Mouse (Mus musculus) ES-Bruce4 (cell line): ENCODE results near the gene E330017A01Rik. TPM values are rescaled to one million over a fixed set of nuclear protein-coding genes. Genes with fewer than 3 reads are reported as not detected.
A peak's percentile ranks its signal among the peaks of the same experiment; 100 is the strongest.
"Not testable (repeated sequence)": the region's sequence is repeated elsewhere in the genome, so short reads cannot be mapped to it uniquely, and the experiment has no call there.

ENCODE experiments used
- H3K27ac ChIP-seq: 2 replicates; pipeline ENCODE4 v1.5.1; 2012; ENCODE audit warnings: low read length, inconsistent platforms; ENCODE audit not compliant: insufficient read depth
- H3K27me3 ChIP-seq: 2 replicates; pipeline ENCODE4 v1.6.1; 2012; ENCODE audit warnings: mild to moderate bottlenecking, low read length, inconsistent platforms; ENCODE audit not compliant: control insufficient read depth, poor library complexity, insufficient read depth, severe bottlenecking
- H3K36me3 ChIP-seq: 2 replicates; pipeline ENCODE4 v1.6.1; 2012; ENCODE audit warnings: inconsistent platforms, mild to moderate bottlenecking, low read length, moderate library complexity; ENCODE audit not compliant: control insufficient read depth, poor library complexity, insufficient read depth, severe bottlenecking
- H3K4me1 ChIP-seq: one replicate; pipeline ENCODE4 v1.8.1; 2011; ENCODE audit warnings: low read length; ENCODE audit not compliant: control insufficient read depth, insufficient read depth
- H3K4me3 ChIP-seq: 2 replicates; pipeline ENCODE4 v1.5.1; 2011; ENCODE audit warnings: low read depth, mild to moderate bottlenecking, low read length
- H3K9ac ChIP-seq: 2 replicates; pipeline ENCODE4 v1.6.1; 2012; ENCODE audit warnings: low read depth, mild to moderate bottlenecking, inconsistent platforms; ENCODE audit not compliant: poor library complexity, severe bottlenecking
- H3K9me3 ChIP-seq: replicated peaks from 2 replicates; pipeline ENCODE4 v1.6.1; 2012; ENCODE audit warnings: mild to moderate bottlenecking, low read length, inconsistent platforms; ENCODE audit not compliant: control insufficient read depth, poor library complexity, insufficient read depth, severe bottlenecking
- CTCF ChIP-seq: IDR thresholded peaks from one replicate; pipeline ENCODE4 v1.8.1; 2011; ENCODE audit warnings: low read depth, low read length
- EP300 ChIP-seq: IDR thresholded peaks from 2 replicates; pipeline ENCODE4 v1.6.1; 2011; ENCODE audit warnings: low read depth, low read length; ENCODE audit not compliant: insufficient read depth
- POLR2A ChIP-seq: IDR thresholded peaks from one replicate; pipeline ENCODE4 v1.8.1; 2011; ENCODE audit warnings: low read length; ENCODE audit not compliant: insufficient read depth
- polyA plus RNA-seq: library from polyadenylated mRNA; stranded (reverse); fragments of >200 nt; gene quantifications from 2 replicates; pipeline ENCODE4 v1.2.4, GENCODE M21; 2011; ENCODE audit warnings: low read depth; ENCODE audit not compliant: missing spikeins, insufficient read depth, insufficient read length

Gene E330017A01Rik
- polyA plus RNA-seq, 1 experiment: not detected

- Histone ChIP-seq H3K4me3 (no peak overlapping the region), H3K27ac (no peak overlapping the region), H3K9ac (no peak overlapping the region), H3K36me3 (peaks cover 17% of the 10 kb centered on the region), H3K27me3 (no peaks in the 10 kb centered on the region), H3K4me1 (no peaks in the 10 kb centered on the region), H3K9me3 (no peaks in the 10 kb centered on the region)
- TF ChIP-seq POLR2A (no peak), CTCF (no peak), EP300 (no peak)
These were observed 33.9 kb upstream of the E330017A01Rik start for GRCm38 (mm10) chr16:58672396-58672795.

GRCm38 (mm10) chr16:58671212-58671985 is 32.9 kb upstream of the E330017A01Rik start:
- H3K27ac ChIP-seq: no peak overlapping the region
- H3K36me3 ChIP-seq: peaks cover 16% of the 10 kb centered on the region
- H3K9me3 ChIP-seq: no peaks in the 10 kb centered on the region
- peak overlapping the region; percentile 78 for H3K9ac ChIP-seq
- TF ChIP-seq POLR2A: no peak
- TF ChIP-seq EP300: no peak
- TF ChIP-seq CTCF: no peak
- H3K4me3 ChIP-seq: no peak overlapping the region
- H3K27me3 ChIP-seq: no peaks in the 10 kb centered on the region
- no peaks in the 10 kb centered on the region for H3K4me1 ChIP-seq

- Histone ChIP-seq H3K9ac (peak overlapping the region; percentile 78), H3K36me3 (peaks cover 16% of the 10 kb centered on the region), H3K4me1 (no peaks in the 10 kb centered on the region), H3K9me3 (no peaks in the 10 kb centered on the region), H3K27ac (no peak overlapping the region), H3K4me3 (peak overlapping the region; percentile 94), H3K27me3 (no peaks in the 10 kb centered on the region)
- TF ChIP-seq CTCF (no peak), POLR2A (no peak), EP300 (no peak)
These were observed 32.1 kb upstream of the E330017A01Rik start for GRCm38 (mm10) chr16:58670643-58671042.

DNA sequence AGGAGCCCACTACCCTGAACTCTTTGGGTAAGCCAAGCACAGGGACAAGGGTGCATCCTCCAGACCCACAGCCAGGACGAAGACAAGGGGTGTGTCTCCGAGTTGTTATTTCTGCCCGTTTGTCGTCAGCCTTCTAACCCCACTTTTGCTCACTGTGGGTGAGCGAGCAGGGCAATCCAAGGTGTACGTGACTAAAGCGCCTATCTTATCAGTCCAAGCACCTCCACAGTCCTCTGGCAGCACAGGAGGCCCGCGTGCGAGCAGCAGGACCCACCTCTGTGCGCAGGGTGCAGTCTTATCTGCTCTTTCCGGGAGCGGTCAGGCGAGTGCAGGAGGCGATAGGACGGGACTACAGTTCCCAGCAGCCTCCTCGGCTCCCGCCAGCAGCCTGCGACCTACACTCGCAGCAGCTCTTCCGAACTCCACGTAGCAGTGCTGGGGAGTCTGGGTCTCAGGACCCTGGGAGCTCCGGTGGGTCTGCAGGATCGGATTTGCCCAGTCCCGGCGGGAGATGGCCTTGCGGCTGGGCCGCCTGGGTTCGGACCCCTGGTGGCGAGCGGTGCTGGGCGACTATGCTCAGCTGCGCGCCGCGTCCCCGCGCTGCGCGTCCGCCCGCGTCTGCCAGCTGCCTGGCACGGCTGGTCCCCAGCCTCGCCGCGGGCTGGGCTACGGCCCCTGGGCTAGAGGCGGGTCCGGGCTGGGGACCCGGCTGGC is 31.5 kb upstream of the E330017A01Rik start, which contains the start of gene Cpox:
Gene Cpox (plus strand): TSS at position 376 of the 714 bp plus-strand sequence.
- Histone ChIP-seq H3K27ac (no peak within 1 kb of the TSS), H3K4me3 (peak within 1 kb of the TSS; percentile 94)
- peak; percentile 64 for TF ChIP-seq POLR2A
- no peak for TF ChIP-seq EP300
- no peak for TF ChIP-seq CTCF

GRCm38 (mm10) chr16:58669264-58669663 is 30.7 kb upstream of the E330017A01Rik start:
- Histone ChIP-seq H3K36me3 (peaks cover 13% of the 10 kb centered on the region), H3K4me3 (no peak overlapping the region), H3K27ac (no peak overlapping the region)

More for the DNA sequence above, 31.5 kb upstream of the E330017A01Rik start, which contains the start of gene Cpox:
- Histone ChIP-seq H3K36me3 (peaks cover 16% of the 10 kb centered on the region), H3K9me3 (no peaks in the 10 kb centered on the region), H3K9ac (peak within 1 kb of the TSS; percentile 78), H3K4me1 (no peaks in the 10 kb centered on the region), H3K27me3 (no peaks in the 10 kb centered on the region)

DNA sequence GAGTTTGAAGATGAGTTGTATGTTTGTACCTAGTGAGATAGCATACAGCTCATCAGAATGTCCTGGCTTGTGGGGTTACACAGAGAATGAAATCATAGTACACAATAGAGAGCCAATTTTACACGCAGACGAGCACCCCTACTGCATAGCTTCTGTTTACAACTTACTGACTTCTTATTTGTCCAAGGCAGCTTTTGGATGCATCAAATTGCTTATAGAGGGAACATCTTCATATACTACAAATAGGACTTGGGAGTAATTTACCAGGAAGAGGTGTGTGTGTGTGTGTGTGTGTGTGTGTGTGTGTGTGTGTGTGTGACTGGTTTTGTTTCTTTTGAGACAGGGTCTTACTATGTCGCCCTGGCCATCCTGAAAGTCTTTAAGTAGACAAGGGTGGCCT is 30.0 kb upstream of the E330017A01Rik start:
- no peak for TF ChIP-seq CTCF
- no peak for TF ChIP-seq POLR2A
- TF ChIP-seq EP300: no peak
- no peaks in the 10 kb centered on the region for H3K27me3 ChIP-seq
- H3K9ac ChIP-seq: no peak overlapping the region
- no peak overlapping the region for H3K4me3 ChIP-seq
- peaks cover 8% of the 10 kb centered on the region for H3K36me3 ChIP-seq
- no peaks in the 10 kb centered on the region for H3K9me3 ChIP-seq
- no peak overlapping the region for H3K27ac ChIP-seq
- no peaks in the 10 kb centered on the region for H3K4me1 ChIP-seq

More at GRCm38 (mm10) chr16:58669264-58669663, 30.7 kb upstream of the E330017A01Rik start:
- no peaks in the 10 kb centered on the region for H3K27me3 ChIP-seq
- H3K9me3 ChIP-seq: no peaks in the 10 kb centered on the region
- TF ChIP-seq CTCF (no peak), EP300 (no peak)
- H3K4me1 ChIP-seq: no peaks in the 10 kb centered on the region
- no peak overlapping the region for H3K9ac ChIP-seq

DNA sequence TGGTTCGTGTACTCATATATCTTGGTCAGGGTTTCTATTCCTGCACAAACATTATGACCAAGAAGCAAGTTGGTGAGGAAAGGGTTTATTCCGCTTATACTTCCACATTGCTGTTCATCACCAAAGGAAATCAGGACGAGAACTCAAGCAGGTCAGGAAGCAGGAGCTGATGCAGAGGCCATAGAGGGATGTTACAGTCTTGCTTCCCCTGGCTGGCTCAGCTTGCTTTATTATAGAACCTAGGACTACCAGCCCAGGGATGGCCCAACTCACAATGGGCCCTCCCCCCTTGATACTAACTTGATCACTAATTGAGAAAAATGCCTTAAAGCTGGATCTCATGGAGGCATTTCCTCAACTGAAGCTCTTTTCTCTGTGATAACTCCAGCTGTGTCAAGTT is 28.1 kb upstream of the E330017A01Rik start:
- H3K27ac ChIP-seq, H3K36me3 ChIP-seq, H3K27me3 ChIP-seq, H3K9me3 ChIP-seq, H3K9ac ChIP-seq, H3K4me3 ChIP-seq, H3K4me1 ChIP-seq: not testable (repeated sequence)

DNA sequence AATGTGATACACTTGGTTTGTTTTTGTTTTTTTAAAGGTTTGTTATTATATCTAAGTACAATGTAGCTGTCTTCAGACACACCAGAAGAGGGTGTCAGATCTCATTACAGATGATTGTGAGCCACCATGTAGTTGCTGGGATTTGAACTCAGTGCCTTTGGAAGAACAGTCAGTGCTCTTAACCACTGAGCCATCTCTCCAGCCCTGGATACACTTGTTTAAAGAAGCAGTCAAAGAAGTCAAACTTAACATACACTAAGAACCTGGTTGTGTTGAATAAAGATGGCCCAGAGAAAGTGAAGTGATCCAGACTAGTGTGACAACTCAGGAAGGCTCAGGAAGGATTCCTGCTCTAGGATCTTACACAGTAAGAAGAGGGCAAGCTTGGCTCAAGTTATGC is 26.6 kb upstream of the E330017A01Rik start:
- not testable (repeated sequence) for H3K4me1 ChIP-seq, H3K36me3 ChIP-seq, H3K27me3 ChIP-seq, H3K9me3 ChIP-seq, H3K9ac ChIP-seq, H3K27ac ChIP-seq, H3K4me3 ChIP-seq
